Comparison of ENCODE assay signal across 30 mouse cellular contexts in genomic region chr5:118419344-118420037, GRCm38 (mm10).
DNase-seq lines count a peak whose midpoint lies in the region; ATAC-seq lines count a peak whose summit lies in the region.
"Had no signal": no experiment of that assay in that cellular context is flagged by ENCODE, and none has a peak within 500 bp of the region (broad histone marks: within the 10 kb centered on the region; RNA-seq: fewer than 3 reads in every experiment).

No protein-coding gene starts in this region.

- no peak overlapping the region for H3K27ac ChIP-seq in heart, embryonic 11.5 days (ENCODE audit: low read depth, low read length)
- peak overlapping the region; percentile 94 for H3K27ac ChIP-seq in liver, embryonic 15.5 days (replicated peaks)
- no peak overlapping the region for H3K27ac ChIP-seq in neural tube, embryonic 15.5 days (replicated peaks)
- H3K27ac ChIP-seq: embryonic facial prominence, embryonic 12.5 days; forebrain, embryonic 13.5 days; hindbrain, embryonic 15.5 days; layer of hippocampus, adult 2 months; limb, embryonic 13.5 days; macrophage; midbrain, embryonic 13.5 days; neural tube, embryonic 13.5 days had no signal

- WGBS in heart, embryonic 11.5 days (ENCODE audit: insufficient replicate concordance): 74% methylated on average over 7 of the region's 7 CpGs
- WGBS in liver, embryonic 15.5 days (ENCODE audit: insufficient replicate concordance): 47% methylated on average over 7 of the region's 7 CpGs
- WGBS in neural tube, embryonic 15.5 days: 89% methylated on average over 7 of the region's 7 CpGs

- H3K27me3 ChIP-seq in heart, embryonic 11.5 days (ENCODE audit: control insufficient read depth, insufficient read depth, low read length): no peaks in the 10 kb centered on the region
- peaks cover 28% of the 10 kb centered on the region for H3K27me3 ChIP-seq in liver, embryonic 15.5 days
- H3K27me3 ChIP-seq in neural tube, embryonic 15.5 days (replicated peaks): no peaks in the 10 kb centered on the region
- H3K27me3 ChIP-seq: embryonic facial prominence, embryonic 12.5 days; forebrain, embryonic 13.5 days; hindbrain, embryonic 15.5 days; limb, embryonic 13.5 days; midbrain, embryonic 13.5 days; neural tube, embryonic 13.5 days had no signal

- H3K4me3 ChIP-seq in heart, embryonic 11.5 days (ENCODE audit: low read depth, low read length): no peak overlapping the region
- peak overlapping the region; percentile 27 for H3K4me3 ChIP-seq in liver, embryonic 15.5 days (replicated peaks)
- no peak overlapping the region for H3K4me3 ChIP-seq in neural tube, embryonic 15.5 days (replicated peaks)
- H3K4me3 ChIP-seq: embryonic facial prominence, embryonic 12.5 days; forebrain, embryonic 13.5 days; hindbrain, embryonic 15.5 days; layer of hippocampus, adult 2 months; limb, embryonic 13.5 days; midbrain, embryonic 13.5 days; neural tube, embryonic 13.5 days had no signal

- no peaks in the 10 kb centered on the region; the same call in 1 of the 2 replicates for H3K4me1 ChIP-seq in heart, embryonic 11.5 days (ENCODE audit: control insufficient read depth, insufficient read depth, low read length)
- H3K4me1 ChIP-seq in liver, embryonic 15.5 days (replicated peaks): peaks cover 41% of the 10 kb centered on the region
- H3K4me1 ChIP-seq in neural tube, embryonic 15.5 days: peaks cover 15% of the 10 kb centered on the region

- H3K9me3 ChIP-seq in heart, embryonic 11.5 days (replicated peaks; ENCODE audit: control insufficient read depth, low read length): no peaks in the 10 kb centered on the region
- H3K9me3 ChIP-seq in liver, embryonic 15.5 days (replicated peaks): no peaks in the 10 kb centered on the region
- H3K9me3 ChIP-seq in neural tube, embryonic 15.5 days (replicated peaks): no peaks in the 10 kb centered on the region
- H3K9me3 ChIP-seq: embryonic facial prominence, embryonic 12.5 days; forebrain, embryonic 13.5 days; G1E; hindbrain, embryonic 15.5 days; limb, embryonic 13.5 days; midbrain, embryonic 13.5 days; neural tube, embryonic 13.5 days had no signal

- no peak for DNase-seq in heart, postnatal 25 days (ENCODE audit: low spot score)
- DNase-seq in c-Kit-positive CD71-positive TER-119-negative erythroid progenitor cells, embryonic 14.5 days (ENCODE audit: low read depth): peak; percentile 27
- DNase-seq in liver: peak; percentile 74
- no peak for DNase-seq in urinary bladder, adult 18-20 months (ENCODE audit: low spot score in 2 of 2)
- DNase-seq in right cerebral cortex, postnatal 14 days: no peak
- DNase-seq: adrenal gland, postnatal 10 days; cerebellum, adult 8-10 months; cerebellum, postnatal 25 days; embryo, embryonic 11 days; gastrocnemius, postnatal 10 days; heart, postnatal 4 days; kidney, adult 11 months; kidney, postnatal 25 days; lung, adult 2 months; lung, postnatal 10 days; right cerebral cortex, postnatal 25 days; thymus, postnatal 4 days had no signal

- ATAC-seq in heart, embryonic 11.5 days (replicated peaks; ENCODE audit: insufficient number of reproducible peaks, low FRiP score, low TSS enrichment): peak; percentile 55; the same call in 1 of the 2 replicates
- ATAC-seq in liver, embryonic 15.5 days (ENCODE audit: insufficient read depth): peak; percentile 98
- no peak for ATAC-seq in neural tube, embryonic 15.5 days (ENCODE audit: low FRiP score)
- ATAC-seq: forebrain, embryonic 13.5 days; inflammation-experienced regulatory T-cells, adult 6 months; midbrain, embryonic 13.5 days had no signal

- H3K4me2 ChIP-seq in heart, embryonic 11.5 days: no peak overlapping the region
- peak overlapping the region; percentile 58 for H3K4me2 ChIP-seq in liver, embryonic 15.5 days
- no peak overlapping the region for H3K4me2 ChIP-seq in neural tube, embryonic 15.5 days
- H3K4me2 ChIP-seq: embryonic facial prominence, embryonic 12.5 days; forebrain, embryonic 13.5 days; hindbrain, embryonic 15.5 days; limb, embryonic 13.5 days; midbrain, embryonic 13.5 days; neural tube, embryonic 13.5 days had no signal

- H3K36me3 ChIP-seq in heart, embryonic 11.5 days (ENCODE audit: control insufficient read depth, insufficient read depth, low read length): no peaks in the 10 kb centered on the region
- H3K36me3 ChIP-seq in liver, embryonic 15.5 days (replicated peaks): no peaks in the 10 kb centered on the region
- H3K36me3 ChIP-seq in neural tube, embryonic 15.5 days: no peaks in the 10 kb centered on the region
- H3K36me3 ChIP-seq: embryonic facial prominence, embryonic 12.5 days; G1E; hindbrain, embryonic 15.5 days; limb, embryonic 13.5 days; midbrain, embryonic 13.5 days; neural tube, embryonic 13.5 days had no signal

- intact Hi-C loops in heart, postnatal 25 days (cut with DNase I): loop anchor here (5.0 kb wide), 1 partner anchor 77 kb away; no protein-coding TSS in a partner anchor

- no peak overlapping the region for H3K9ac ChIP-seq in heart, embryonic 11.5 days (ENCODE audit: low read depth, low read length)
- peak overlapping the region; percentile 19; the same call in 1 of the 2 replicates for H3K9ac ChIP-seq in liver, embryonic 15.5 days
- H3K9ac ChIP-seq in neural tube, embryonic 15.5 days (replicated peaks): no peak overlapping the region
- H3K9ac ChIP-seq: embryonic facial prominence, embryonic 12.5 days; forebrain, embryonic 13.5 days; hindbrain, embryonic 15.5 days; limb, embryonic 13.5 days; midbrain, embryonic 13.5 days; neural tube, embryonic 13.5 days had no signal

Comparison
In these comparisons a context has a peak if more than half of its experiments do, and no peak if none do; other contexts are left out.
1. DNase-seq: peak in c-Kit-positive CD71-positive TER-119-negative erythroid progenitor cells, embryonic 14.5 days (single experiment) and liver (single experiment); none in heart, postnatal 25 days (single experiment), urinary bladder, adult 18-20 months (0 of 2) and right cerebral cortex, postnatal 14 days (single experiment).